Mouse (Mus musculus) brain, embryonic 18.5 days (tissue): ENCODE results near the gene Tceal7.
"Not testable (repeated sequence)": the region's sequence is repeated elsewhere in the genome, so short reads cannot be mapped to it uniquely, and the experiment has no call there.

Experiments used
- DNase-seq: peaks from one replicate; pipeline ENCODE4 v3.0.0-alpha.2; 2012; ENCODE audit warnings: low read depth, low spot score

Gene Tceal7

DNA sequence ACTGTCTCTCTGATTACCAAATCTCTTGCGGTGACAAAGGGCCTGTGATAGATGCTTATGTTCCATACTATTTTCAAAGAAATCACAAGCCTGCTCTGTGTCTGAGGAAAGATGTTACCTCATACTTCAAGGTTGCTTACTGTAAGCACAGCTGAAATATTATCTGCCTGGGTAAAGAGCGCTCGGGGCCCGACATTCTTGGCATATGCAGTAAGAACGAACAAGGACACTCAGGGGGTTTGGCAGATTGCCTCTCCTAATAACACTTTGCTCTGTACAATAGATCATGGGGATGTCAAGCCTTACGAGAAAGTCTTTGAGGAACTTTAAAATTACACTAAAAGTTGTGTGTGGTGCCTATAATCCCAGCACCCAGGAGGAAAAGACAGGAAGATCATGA, 34.2 kb downstream of the Tceal7 start:
- no peak for DNase-seq

DNA sequence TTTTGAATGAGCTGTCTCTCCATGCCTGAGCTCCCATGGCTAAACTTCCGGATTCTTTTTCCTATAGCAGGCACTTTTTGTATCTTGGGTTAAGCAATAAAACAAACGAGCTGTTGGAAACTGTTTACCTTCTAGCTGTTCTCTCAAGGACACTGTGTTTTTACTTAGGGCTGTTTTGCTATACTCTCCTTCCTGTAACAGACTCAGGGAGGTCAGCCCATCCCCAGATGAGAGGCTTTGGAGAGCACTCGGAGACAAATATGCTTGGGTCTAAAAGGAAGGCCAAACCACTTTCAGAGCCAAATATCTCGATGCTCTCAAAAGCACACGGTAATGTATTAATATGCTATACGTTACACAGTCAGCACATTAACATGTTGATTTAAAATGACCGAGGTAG, 35.1 kb downstream of the Tceal7 start:
- DNase-seq = no peak

GRCm38 (mm10) chrX:136252023-136252729, 37.6 kb downstream of the Tceal7 start:
- DNase-seq = no peak

DNA sequence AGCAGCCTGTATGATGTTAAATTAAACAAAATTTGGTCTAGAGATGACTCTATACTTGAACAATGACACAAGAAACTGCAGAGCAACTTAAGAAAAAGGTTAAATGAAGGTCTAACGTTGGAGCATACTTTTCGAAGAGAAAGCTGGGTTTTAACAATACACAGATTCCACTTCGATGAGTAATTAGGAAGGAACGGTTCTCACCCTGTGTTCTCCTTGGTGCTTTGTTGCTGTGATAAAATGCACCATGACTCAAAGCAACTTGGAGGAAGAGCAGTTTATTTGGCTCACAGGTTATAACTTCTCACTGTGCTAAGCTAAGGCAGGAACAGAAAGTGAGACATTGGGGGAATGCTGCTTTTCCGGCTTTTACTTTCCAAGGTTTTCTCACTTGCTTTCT, 53.1 kb downstream of the Tceal7 start:
- no peak for DNase-seq

GRCm38 (mm10) chrX:136268173-136268572, 53.6 kb downstream of the Tceal7 start:
- no peak for DNase-seq

GRCm38 (mm10) chrX:136269743-136270392, 55.3 kb downstream of the Tceal7 start, which contains the start of gene Bex3:
Bex3 (plus strand) TSS chrX:136270253.
- DNase-seq = not testable (repeated sequence)

DNA sequence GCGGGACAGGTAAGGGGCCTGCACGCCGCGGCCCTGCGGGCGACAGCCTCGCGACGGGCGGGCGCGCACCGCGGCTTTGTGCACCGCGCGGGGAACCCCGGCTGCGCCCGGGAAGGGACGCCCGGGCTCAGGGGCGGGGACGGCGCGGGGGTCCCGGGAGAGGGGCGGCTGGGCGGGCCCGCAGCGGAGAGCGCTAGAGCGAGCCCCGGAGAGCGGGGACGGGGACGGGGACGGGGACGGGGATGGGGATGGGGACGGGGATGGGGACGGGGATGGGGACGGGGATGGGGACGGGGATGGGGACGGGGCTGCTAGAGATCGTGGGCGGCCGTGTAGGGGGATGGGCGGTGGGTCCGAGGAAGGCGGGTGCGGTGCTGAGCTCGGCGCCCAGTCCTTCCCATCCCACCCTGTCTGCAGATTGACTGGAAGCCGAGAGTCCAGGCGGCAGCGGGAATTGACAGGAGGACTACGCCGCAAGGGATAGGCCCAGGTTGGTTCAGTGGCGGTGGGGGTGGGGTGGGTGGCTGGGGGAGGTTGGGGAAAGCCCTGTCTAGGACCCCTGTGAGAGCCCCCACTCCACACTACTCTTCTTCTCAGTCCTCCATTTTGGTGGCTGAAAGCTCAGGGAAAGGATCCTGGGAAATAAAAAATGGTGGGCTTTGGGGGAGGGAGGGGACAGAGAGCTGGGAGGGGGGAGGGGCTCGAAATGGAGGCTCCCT, 56.0 kb downstream of the Tceal7 start:
- DNase-seq = not testable (repeated sequence)

- DNase-seq = no peak
Measured at GRCm38 (mm10) chrX:136274542-136274941, 60.0 kb downstream of the Tceal7 start.

GRCm38 (mm10) chrX:136275386-136275785, 60.8 kb downstream of the Tceal7 start:
- no peak for DNase-seq
